Mouse (Mus musculus) granulocyte monocyte progenitor cell, adult 5-6 weeks (primary cell): Measurements from ENCODE around the gene Stx7. TPM values are rescaled to one million over a fixed set of nuclear protein-coding genes. Genes with fewer than 3 reads are reported as not detected.

ENCODE experiments used
- ATAC-seq: replicated peaks from 2 replicates; pipeline ENCODE4 v1.8.0; 2016; ENCODE audit warnings: mild to moderate bottlenecking, moderate TSS enrichment, inconsistent platforms; ENCODE audit not compliant: poor library complexity, severe bottlenecking
- total RNA-seq, 2 experiments: library from RNA; stranded (forward) in 1 of 2; stranded (reverse) in 1 of 2; fragments of 200-712, 200-1000 nt in 1 of 2; fragments of >200 nt in 1 of 2; fragmentation: Nextera tagmentation in 1 of 2; gene quantifications; 2 replicates each; pipeline ENCODE4 v1.2.3; 2014 to 2017

Stx7 gene
- total RNA-seq, 2 experiments from 2014 or later: 47.3 to 60.2 TPM

DNA sequence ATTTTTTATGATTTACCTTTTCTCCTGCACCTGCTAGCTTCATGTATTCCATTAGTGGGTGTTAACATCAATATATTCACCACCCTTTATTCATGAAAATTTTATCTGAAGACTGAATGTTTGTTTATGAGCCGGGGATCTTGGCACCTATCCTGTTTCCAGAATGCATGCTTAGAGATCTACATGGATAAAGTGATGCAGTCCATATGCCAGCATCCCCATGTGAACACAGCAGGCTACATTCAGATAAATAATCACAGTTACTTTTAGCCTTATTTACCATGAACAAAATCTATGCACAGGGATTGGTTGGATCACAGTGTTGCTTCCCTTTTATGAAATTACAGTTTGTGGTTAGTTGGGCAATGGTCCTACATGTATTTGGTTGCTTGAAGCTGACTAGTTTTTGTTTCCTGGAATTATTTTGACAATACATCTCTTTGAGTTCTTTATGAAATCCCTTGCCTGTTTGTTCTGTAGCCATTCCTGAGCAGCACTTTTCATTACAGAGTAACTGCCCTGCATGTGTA lies 16.5 kb downstream of the Stx7 start:
- ATAC-seq: peak; percentile 76

DNA sequence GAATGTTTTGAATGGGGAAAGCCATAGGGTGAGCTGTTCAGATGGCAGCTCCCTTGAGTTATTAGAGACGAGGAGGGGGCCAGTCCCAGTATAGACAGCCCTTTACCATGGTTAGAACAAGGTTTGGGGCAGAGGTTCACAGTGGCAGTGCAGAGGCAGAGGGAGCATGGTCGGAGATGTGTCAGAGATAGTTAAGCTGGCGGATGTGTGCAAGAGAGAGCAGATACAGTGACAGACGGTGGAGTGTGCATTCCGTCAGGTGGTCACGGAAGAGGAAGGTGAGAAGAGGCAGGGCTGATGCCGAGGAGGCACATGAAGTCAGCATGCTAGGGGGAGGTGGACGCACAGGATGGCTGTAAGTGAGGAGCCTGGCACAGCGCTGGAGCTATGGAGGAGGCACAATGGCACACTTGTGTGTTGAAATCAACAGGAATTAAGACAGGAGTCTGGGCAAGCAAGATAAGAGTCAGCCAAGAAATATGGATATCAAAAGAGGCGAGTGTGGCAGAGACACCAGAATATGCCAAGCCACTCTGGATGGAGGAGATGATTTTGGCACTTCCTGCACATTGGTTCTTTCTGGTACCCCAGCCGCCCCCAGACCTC lies 19.0 kb downstream of the Stx7 start:
- peak; percentile 29 for ATAC-seq

DNA sequence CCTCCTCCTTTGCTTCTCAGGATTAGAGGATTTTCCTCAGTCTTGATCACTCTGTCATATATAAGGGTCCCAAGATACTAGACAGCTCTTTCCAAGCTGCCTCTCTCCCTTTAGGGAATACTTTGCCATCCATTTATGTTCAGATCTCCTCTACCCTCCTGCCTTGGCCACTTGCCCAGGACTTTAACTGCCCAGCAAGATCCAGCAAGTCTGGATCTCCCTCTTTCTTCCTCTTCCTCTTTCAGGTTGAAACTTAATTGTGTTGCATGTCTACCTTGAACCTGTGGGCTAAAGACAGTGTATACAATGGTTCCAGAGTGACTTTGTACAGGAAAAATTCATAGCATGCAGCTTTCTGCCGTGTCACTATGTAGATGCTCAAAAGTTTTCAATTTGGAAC lies 19.8 kb downstream of the Stx7 start:
- ATAC-seq: no peak

DNA sequence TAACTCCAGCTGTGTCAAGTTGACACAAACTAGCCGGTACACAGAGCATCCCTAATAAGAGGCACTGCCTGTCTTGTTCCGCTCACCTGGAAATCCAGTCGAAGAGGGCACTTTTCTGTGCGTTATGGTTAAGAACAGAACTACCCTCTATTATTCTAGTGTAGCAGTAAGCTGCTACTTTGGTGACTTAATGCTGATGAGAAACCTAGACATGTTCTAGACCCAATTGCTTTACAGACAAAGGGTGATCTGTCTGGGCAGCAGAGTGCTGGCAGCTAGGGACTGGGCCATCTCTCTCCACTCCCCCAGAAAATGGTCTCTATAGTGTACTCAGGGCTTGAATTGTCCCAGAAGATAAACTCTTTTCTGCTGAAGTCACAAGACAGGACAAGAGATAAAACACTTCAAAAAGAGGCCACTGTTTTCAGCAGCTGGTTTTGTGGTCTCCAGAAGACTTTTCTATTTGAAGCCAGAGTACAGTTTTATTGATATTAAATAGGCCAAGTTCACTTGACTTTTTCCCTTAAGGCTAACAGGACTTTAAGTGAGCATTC lies 22.9 kb downstream of the Stx7 start:
- ATAC-seq: no peak

DNA sequence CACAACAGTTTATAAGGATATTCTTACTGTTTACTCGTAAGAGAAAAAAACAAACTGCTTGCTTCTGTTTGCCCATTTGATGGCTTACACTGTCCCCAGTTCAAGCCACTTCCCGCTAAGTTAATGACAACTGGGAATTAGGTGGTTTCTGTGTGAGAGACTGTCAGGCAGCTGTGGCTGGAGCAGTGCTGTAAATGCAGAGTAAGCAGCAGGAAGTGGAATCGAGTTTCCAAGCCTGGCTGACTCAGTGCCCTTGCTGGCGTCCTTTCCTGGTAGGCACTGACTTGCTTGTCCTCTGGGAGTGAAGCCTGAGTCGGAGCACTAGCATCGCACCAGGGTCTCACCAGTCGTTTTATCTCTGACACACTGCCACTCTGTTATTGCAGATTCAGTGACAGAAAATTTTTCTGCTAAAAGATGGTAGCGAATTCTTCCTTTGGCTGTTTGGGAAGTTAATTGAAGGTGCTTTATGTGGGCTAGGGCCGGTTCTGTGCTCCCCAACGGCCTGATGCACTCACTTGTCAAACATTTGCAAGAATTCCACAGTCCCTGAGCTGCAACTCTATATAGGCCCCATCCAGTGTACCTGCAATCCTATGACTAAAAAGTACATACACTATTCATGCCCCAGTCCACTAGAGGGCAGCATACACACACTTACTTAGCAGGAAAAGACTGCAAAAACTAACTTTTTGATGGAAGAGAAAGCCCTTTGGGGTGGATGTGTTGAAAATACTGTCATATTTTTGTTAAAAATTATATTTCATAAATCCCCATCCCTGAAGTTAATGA lies 24.3 kb downstream of the Stx7 start:
- ATAC-seq: peak; percentile 85

DNA sequence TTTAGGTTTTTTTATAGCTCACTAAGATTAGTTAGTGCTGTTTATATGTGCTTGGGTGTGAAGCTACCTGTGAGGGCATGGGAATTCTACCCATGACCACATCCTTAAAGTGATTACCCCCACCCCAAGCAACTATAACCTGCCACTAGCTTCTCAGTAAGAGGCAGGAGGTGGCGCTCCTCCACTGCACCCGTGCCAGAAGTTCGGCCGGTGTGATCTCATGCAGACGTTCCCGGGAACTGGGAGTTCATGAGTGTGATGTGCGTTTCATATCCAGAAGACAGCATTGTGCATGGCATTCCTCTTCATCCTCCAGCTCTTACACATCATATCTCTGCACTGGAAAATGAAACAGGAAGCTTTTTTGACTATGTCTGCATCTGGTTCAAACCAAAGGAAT lies 41.3 kb downstream of the Stx7 start:
- ATAC-seq: no peak

DNA sequence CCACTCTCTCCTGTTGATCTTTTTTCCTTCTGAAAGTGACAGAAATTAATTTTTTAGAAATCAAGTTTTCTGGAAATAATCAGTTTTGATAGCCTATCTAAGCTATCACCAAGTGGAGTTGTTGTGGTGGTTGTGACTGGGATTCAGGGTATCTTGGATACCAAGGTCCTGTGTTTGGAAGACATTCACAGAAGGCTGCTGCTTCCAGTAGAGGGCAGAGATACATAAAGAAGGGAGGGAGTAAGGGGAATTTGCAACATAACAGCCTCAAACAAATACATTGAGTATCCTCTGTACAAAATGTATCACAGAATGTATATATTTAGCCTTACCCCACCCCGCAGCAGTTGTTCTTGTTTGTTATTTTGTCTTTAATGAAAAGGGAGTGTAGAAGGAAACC lies 42.9 kb downstream of the Stx7 start:
- no peak for ATAC-seq

DNA sequence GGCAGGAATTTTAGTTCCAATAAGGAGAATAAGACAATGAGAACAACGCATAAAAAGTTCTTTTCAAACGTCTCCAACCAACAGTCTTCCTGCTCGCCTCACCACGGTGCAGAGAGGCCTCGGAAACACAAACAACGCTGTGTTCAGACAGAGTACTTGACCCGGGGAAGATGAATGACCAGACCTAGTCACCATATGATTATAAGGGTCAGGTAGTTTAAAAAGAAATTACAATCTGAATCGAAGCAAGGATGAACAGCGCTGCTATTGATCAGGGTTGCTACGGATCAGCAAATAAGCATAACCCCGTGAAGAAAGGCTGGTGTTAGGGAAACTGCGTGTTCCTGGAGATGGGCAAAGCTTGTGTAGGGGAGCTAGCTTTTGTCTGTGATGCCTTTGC lies 50.2 kb downstream of the Stx7 start:
- ATAC-seq: no peak

DNA sequence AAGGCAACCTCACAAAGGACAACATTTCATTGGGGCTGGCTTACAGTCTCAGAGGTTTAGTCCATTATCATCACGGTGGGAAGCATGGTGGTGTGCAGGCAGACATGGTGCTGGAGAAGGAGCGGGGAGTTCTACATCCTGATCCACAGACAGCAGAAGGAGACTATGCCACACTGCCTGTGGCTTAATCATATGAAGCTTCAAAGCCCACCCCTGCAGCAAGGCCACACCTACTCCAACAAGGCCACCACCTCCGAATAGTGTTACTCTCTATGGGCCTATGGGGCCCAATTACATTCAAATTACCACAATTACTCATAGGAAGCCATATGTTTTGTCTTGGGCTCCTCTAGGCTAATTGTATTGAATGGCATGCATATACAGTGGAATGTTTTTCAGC lies 51.0 kb downstream of the Stx7 start:
- ATAC-seq: no peak

DNA sequence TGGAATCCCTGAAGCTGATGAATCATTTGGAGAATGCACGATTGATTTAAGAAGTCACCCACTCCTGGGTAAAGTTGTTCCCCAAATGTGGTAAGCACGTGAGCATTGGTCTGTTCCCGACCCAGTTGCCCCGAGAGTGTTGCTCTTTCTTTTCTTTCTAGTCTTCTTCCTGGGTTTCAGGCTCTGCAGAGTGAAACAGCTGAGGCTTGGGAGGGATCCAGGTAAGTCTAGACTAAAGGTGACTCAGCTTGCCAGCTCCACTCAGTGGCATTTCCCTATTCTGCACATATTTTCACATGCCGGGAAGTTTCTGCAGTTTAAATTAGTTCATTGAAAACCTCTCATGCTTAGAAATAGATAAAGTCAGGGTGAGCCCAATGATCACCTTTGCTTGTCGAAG lies 61.0 kb downstream of the Stx7 start:
- ATAC-seq: no peak

DNA sequence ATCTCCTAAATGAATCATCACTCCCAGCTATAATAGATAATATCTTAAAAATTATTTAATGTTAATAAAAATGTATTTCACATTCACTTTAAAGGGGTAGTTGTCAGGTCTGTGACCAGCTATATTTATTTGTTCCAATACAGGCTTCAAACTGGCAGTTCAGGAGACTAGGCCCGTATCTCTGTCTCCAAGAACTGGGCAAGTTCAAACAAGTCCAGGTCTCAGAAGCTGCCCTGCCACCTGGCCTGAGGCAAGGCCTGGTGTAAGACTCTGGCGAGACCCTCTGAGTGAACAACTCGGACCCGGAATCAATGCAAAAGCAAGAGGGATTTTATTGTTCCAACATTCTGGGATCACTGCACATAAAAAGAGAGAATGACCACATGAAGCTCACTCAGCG lies 64.2 kb downstream of the Stx7 start:
- no peak for ATAC-seq

DNA sequence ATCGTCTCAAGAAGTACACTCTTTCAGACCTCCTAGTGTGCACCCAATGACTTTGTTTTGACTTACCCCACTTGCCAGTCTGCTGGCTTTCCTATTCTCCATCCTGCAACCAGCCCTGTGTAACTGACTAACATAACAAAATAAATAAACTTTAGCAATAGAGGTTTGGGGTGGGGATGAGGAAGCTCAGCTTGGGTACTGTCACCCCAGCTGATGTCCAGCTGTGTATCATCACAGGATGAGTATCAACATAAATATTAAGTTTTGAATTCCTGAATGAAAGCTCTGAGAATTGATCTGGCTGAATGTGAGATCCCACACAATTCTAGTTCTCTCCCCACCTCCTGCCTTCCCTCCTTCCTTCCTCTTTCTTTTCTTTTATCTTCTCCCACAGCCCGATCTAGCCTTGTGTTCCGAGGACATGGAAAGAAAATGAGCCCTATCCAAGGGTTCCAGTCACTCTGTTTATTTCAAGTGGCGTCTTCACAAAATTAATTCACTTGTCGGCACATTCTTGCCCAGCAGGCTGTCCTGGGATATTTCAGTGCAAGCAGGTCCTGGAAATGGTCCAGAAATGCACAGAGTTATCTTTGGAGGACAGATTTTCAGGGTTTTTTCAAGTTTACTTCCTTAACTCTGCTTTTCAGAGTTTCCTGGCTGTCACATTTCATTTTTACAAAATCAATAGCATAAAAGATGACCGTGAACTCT lies 68.6 kb downstream of the Stx7 start:
- no peak for ATAC-seq

DNA sequence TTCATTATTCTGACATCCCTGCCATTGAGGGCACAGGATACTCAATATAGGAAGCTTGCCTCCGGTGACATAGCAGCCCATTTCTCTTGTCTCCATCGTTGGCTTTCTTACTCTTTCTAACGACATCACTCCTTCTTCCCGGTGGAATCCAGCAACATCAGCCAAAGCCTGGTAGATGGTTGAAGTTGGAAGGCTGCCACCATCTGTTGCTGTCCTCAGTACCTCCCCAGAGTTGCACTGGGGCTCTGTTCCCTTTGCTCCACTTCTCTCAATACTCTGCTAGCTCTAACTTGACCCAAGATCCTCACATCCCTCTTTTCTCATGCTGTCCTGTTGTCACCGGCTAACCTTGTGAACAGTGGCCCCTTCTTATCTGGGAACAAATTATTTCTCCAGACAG lies 71.8 kb downstream of the Stx7 start:
- no peak for ATAC-seq

DNA sequence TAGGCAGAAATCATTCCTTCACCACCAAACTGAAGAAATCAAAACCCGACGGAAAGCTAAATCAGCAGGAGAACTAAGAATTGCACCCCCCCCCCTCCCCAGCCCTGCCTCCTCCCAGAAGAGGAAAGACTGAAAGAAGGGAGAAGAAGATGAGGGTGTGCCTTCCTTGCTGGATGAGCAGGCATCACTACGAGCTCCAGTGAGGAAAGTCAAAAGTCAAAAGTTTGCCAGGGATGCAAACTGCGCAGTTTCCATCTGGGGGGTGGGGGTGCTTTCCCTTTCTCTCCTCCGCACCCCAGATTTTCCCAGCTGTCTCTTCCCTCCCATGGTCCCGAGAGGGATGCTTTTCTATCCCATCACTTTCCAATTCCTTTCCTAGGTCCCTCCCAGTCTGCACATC lies 73.8 kb downstream of the Stx7 start:
- ATAC-seq: no peak

DNA sequence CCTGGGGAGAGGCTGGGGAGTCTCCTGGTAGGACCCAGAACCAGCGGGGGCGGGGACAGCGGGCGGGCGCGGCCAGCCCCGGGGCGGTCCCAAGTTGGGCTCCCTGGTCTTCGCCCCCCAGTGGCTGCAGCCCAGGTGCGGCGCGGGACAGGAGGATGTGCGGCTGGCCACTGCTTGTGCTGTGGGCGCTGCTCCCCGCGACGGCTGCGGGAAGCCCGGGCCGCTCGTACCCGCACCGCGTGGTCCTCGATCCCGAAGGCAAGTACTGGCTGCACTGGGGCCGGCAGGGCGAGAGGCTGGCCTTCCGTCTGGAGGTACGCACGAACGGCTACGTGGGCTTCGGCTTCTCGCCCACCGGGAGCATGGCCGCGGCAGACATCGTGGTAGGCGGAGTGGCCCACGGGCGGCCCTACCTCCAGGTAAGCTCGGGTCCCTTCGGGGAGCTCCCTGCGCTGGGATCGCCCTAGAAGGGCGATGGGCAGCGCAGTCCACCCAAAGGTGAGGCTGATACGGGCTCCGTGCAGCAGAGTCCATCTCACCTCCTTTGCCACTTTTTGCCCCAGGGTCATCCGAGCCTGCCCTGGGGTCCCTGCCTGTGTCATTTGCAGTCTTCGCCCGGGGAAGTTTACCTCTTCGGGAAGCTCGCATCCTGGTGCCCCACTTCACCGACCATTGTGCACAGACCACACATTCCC lies 74.5 kb downstream of the Stx7 start, which contains the start of gene Moxd1:
Moxd1 (plus strand) TSS at position 69 of the 695 bp plus-strand sequence.
- peak; percentile 83 for ATAC-seq

DNA sequence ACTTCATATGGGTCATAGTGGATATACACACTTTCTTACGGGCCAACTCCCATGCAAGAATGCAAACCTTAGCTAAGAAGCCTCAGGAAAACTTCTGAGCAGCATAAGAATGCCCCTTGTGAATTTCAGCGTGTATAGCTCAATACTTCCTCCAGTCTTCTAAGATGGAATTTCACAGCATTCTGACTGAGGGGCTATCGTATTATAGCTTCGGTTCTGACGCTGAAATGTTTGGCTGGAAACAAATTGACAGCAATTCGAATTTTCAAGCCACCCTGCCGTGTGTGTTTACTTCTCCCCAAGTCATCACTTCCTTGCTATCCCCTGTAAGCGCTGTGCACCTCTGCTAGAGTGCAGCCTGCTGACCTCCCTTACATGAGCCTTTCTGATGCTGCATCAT lies 75.5 kb downstream of the Stx7 start:
- no peak for ATAC-seq

DNA sequence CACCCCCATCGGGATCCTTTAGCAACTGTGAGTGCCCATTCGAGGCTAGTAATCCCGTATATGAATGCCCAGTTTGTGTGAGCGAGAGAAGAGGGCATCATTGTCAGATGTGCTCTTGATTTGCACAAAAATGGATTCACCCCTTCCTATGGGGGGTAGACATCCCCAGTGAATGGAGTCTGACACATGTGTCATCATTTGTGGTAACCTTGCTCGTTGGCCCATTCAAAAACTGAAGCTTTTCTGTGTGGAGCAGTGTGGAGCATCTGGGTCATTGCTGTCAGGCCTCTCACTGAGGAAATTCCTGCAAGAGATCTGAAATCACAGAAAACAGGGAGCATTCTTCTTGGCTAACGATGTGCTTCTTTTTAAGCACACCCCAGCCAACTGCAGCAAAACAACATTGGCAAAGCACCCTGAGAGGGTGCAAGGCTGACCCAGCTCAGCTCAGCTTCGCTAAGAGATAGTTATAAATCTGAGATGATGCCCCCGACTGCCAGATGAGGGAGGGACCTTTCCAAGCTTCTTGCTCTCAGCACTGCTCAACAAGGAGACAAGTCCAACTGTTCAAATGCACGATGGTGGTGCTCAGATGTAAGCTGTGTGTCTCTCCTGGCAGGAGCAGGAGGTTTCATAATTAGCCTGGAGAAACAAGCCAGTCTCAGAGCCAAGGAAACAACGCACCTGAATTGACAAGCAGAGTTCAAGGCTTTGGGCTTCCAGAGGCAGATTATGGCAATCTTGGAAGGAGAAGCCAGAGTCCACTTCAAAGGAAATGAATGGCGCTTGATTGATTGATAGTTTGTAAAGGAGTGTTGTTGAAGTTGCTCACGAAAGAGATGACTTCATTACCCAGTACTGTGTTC lies 79.4 kb downstream of the Stx7 start:
- ATAC-seq: no peak

DNA sequence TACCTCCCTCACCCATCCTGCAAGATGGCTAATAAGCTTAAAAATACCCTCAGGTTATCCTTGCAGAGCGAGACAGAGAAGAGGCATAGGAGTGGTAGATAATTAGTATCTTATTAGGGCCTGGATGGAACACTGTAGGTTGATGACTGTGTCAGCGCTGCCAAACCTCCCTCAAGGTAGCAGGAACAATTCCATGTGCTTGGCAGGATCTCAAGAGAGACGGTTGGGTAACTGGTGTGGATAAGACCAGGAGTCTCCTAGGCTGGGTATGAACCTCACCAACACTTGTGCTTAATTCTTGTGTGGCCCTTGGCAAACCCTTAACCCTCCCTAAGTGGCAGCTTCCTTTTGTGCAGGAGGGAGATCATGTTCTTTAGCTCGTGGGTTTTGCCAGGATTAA lies 83.2 kb downstream of the Stx7 start:
- ATAC-seq: no peak
